Mouse (Mus musculus): ENCODE measurements around the gene Gm20388. TPM values are rescaled to one million over a fixed set of nuclear protein-coding genes. Genes with fewer than 3 reads are reported as not detected.

Gm20388 gene
- total RNA-seq, 2 experiments from 2014 or later: 6.8 to 7.8 TPM

GRCm38 (mm10) chr8:120634329-120634839 lies 723.7 kb downstream of the Gm20388 start:
- peak; percentile 32 to 38 for DNase-seq
- intact Hi-C loops (cut with DNase I): no loop called here

GRCm38 (mm10) chr8:120641245-120641644 lies 730.6 kb downstream of the Gm20388 start:
- intact Hi-C loops (cut with DNase I): no loop called here
- DNase-seq: no peak

GRCm38 (mm10) chr8:120642031-120642662 lies 731.5 kb downstream of the Gm20388 start:
- intact Hi-C loops (cut with DNase I): no loop called here
- peak in 1 of 2 experiments; percentile 38 for DNase-seq

- intact Hi-C loops (cut with DNase I): no loop called here
- peak; percentile 28 to 29 for DNase-seq
These were observed 734.0 kb downstream of the Gm20388 start for GRCm38 (mm10) chr8:120644663-120645062.

- no peak for DNase-seq
- intact Hi-C loops (cut with DNase I): no loop called here
These were observed 736.9 kb downstream of the Gm20388 start, which contains the start of gene 1190005I06Rik for GRCm38 (mm10) chr8:120647532-120647931. Gene 1190005I06Rik (minus strand): TSS chr8:120647632.

GRCm38 (mm10) chr8:120656322-120657052 lies 745.8 kb downstream of the Gm20388 start:
- intact Hi-C loops (cut with DNase I): no loop called here
- no peak for DNase-seq

- DNase-seq: no peak
- intact Hi-C loops (cut with DNase I): no loop called here
These were observed 746.8 kb downstream of the Gm20388 start for GRCm38 (mm10) chr8:120657415-120657814.

GRCm38 (mm10) chr8:120664566-120664965 lies 753.9 kb downstream of the Gm20388 start:
- intact Hi-C loops (cut with DNase I): no loop called here
- DNase-seq: no peak

- intact Hi-C loops (cut with DNase I): no loop called here
- no peak for DNase-seq
These were observed 755.2 kb downstream of the Gm20388 start for GRCm38 (mm10) chr8:120665726-120666455.

GRCm38 (mm10) chr8:120666807-120667470 lies 756.3 kb downstream of the Gm20388 start:
- no peak for DNase-seq
- intact Hi-C loops (cut with DNase I): no loop called here

- DNase-seq: peak; percentile 85 to 90
These were observed 757.1 kb downstream of the Gm20388 start, which contains the start of the genes Gm27021 and Cox4i1 for GRCm38 (mm10) chr8:120667561-120668373. Gene Gm27021 (minus strand): TSS chr8:120668079. Gene Cox4i1 (plus strand): TSS chr8:120668222.

GRCm38 (mm10) chr8:120668374-120668905 lies 757.8 kb downstream of the Gm20388 start, which contains the start of gene Emc8:
Gene Emc8 (minus strand): TSS chr8:120668573.
- intact Hi-C loops (cut with DNase I): no loop called here
- peak in 1 of 2 experiments; percentile 23 for DNase-seq

More at GRCm38 (mm10) chr8:120667561-120668373, 757.1 kb downstream of the Gm20388 start, which contains the start of the genes Gm27021 and Cox4i1:
- intact Hi-C loops (cut with DNase I): no loop called here

- DNase-seq: no peak
- intact Hi-C loops (cut with DNase I): no loop called here
These were observed 761.1 kb downstream of the Gm20388 start for GRCm38 (mm10) chr8:120671775-120672174.

- no peak for DNase-seq
- intact Hi-C loops (cut with DNase I): no loop called here
These were observed 762.1 kb downstream of the Gm20388 start for GRCm38 (mm10) chr8:120672626-120673229.

- DNase-seq: no peak
- intact Hi-C loops (cut with DNase I): no loop called here
These were observed 762.7 kb downstream of the Gm20388 start for GRCm38 (mm10) chr8:120673298-120673697.

GRCm38 (mm10) chr8:120675718-120676117 lies 765.1 kb downstream of the Gm20388 start:
- intact Hi-C loops (cut with DNase I): no loop called here
- no peak for DNase-seq

- peak; percentile 87 to 90 for DNase-seq
- intact Hi-C loops (cut with DNase I): no loop called here
These were observed 767.8 kb downstream of the Gm20388 start for GRCm38 (mm10) chr8:120678447-120678846.

GRCm38 (mm10) chr8:120679629-120680387 lies 769.2 kb downstream of the Gm20388 start:
- no peak for DNase-seq
- intact Hi-C loops (cut with DNase I): loop anchor here (1.0 to 10.0 kb wide), 3 partner anchors 57 to 415 kb away; partner anchors contain the start of gene Irf8
